Mouse (Mus musculus) embryonic facial prominence, embryonic 12.5 days (tissue): Measurements from ENCODE around the gene Rabep2. TPM values are rescaled to one million over a fixed set of nuclear protein-coding genes. Genes with fewer than 3 reads are reported as not detected.

Experiments used
- polyA plus RNA-seq: library from polyadenylated mRNA; unstranded; fragments of >200 nt; fragmentation: Nextera tagmentation; extraction: Ambion mirVana; gene quantifications from 2 replicates; pipeline ENCODE4 v1.2.1, GENCODE M21; 2016

Rabep2 gene
- polyA plus RNA-seq, 1 experiment from 2014 or later, result 35.3 TPM

Other genes starting within 250 kb of the Rabep2 start
- 73.1 and 78.5 TPM in 2 replicates for gene Xpo6, start 228.3 kb upstream of the Rabep2 start, polyA plus RNA-seq
- gene Sbk1, start 156.1 kb upstream of the Rabep2 start, polyA plus RNA-seq, result 130 and 138 TPM in 2 replicates
- gene Lat, start 59.2 kb upstream of the Rabep2 start, polyA plus RNA-seq, result 2.8 and 3.3 TPM in 2 replicates
- 64.9 and 68.9 TPM in 2 replicates for gene Spns1, start 51.3 kb upstream of the Rabep2 start, polyA plus RNA-seq
- 3.1 and 3.2 TPM in 2 replicates for gene Nfatc2ip, start 32.0 kb upstream of the Rabep2 start, polyA plus RNA-seq
- gene Cd19, start 13.9 kb upstream of the Rabep2 start, polyA plus RNA-seq, result not detected in 2 replicates
- gene Atp2a1, start 34.3 kb downstream of the Rabep2 start, polyA plus RNA-seq, result 22.3 and 26.8 TPM in 2 replicates
- gene Sh2b1, start 46.7 kb downstream of the Rabep2 start, polyA plus RNA-seq, result 60.2 and 62.6 TPM in 2 replicates
- gene Tufm, start 58.6 kb downstream of the Rabep2 start, polyA plus RNA-seq, result 138 and 141 TPM in 2 replicates
- gene Atxn2l, start 74.7 kb downstream of the Rabep2 start, polyA plus RNA-seq, result 62.9 and 64.0 TPM in 2 replicates
- gene Eif3c, start 137.7 kb downstream of the Rabep2 start, polyA plus RNA-seq, result 186 and 200 TPM in 2 replicates
- gene Apobr, start 156.2 kb downstream of the Rabep2 start, polyA plus RNA-seq, result 0.59 and 0.96 TPM in 2 replicates
- 33.3 and 34.4 TPM in 2 replicates for gene Cln3, start 157.1 kb downstream of the Rabep2 start, polyA plus RNA-seq
- not detected in 2 replicates for gene Il27, start 166.2 kb downstream of the Rabep2 start, polyA plus RNA-seq
- 4.3 and 5.6 TPM in 2 replicates for gene Nupr1, start 202.1 kb downstream of the Rabep2 start, polyA plus RNA-seq
- 43.6 and 48.2 TPM in 2 replicates for gene Sgf29, start 220.6 kb downstream of the Rabep2 start, polyA plus RNA-seq
- gene Sult1a1, start 247.7 kb downstream of the Rabep2 start, polyA plus RNA-seq, result 0.97 and 1.6 TPM in 2 replicates